Mouse (Mus musculus) midbrain, embryonic 15.5 days (tissue): ENCODE results near the gene Cage1. TPM values are rescaled to one million over a fixed set of nuclear protein-coding genes. Genes with fewer than 3 reads are reported as not detected.
A peak's percentile ranks its signal among the peaks of the same experiment; 100 is the strongest.

Experiments used
- ATAC-seq: fragments of 200-750 bp; cut with Nextera tagmentation; replicated peaks from 2 replicates; pipeline ENCODE4 v1.8.0; 2017; ENCODE audit warnings: moderate TSS enrichment
- H3K27ac ChIP-seq: fragments of 300-500 bp; sonication (generic); 2 replicates; pipeline ENCODE4 v1.5.1; 2015; ENCODE audit warnings: mild to moderate bottlenecking, inconsistent platforms
- H3K27me3 ChIP-seq: fragments of 300-500 bp; sonication (generic); replicated peaks from 2 replicates; pipeline ENCODE4 v1.6.1; 2015; ENCODE audit warnings: inconsistent platforms
- H3K36me3 ChIP-seq: fragments of 300-500 bp; sonication (generic); replicated peaks from 2 replicates; pipeline ENCODE4 v1.6.1; 2015; ENCODE audit warnings: inconsistent platforms
- H3K4me1 ChIP-seq: fragments of 300-500 bp; sonication (generic); 2 replicates; pipeline ENCODE4 v1.6.1; 2015; ENCODE audit warnings: inconsistent platforms
- H3K4me2 ChIP-seq: fragments of 300-500 bp; sonication (generic); 2 replicates; pipeline ENCODE4 v1.6.1; 2015; ENCODE audit warnings: inconsistent platforms, mild to moderate bottlenecking, moderate library complexity
- H3K4me3 ChIP-seq: fragments of 300-500 bp; sonication (generic); 2 replicates; pipeline ENCODE4 v1.5.1; 2015; ENCODE audit warnings: mild to moderate bottlenecking, inconsistent platforms
- H3K9ac ChIP-seq: fragments of 300-500 bp; sonication (generic); 2 replicates; pipeline ENCODE4 v1.6.1; 2015; ENCODE audit warnings: mild to moderate bottlenecking, inconsistent platforms
- H3K9me3 ChIP-seq: fragments of 300-500 bp; sonication (generic); 2 replicates; pipeline ENCODE4 v1.6.1; 2016; ENCODE audit warnings: inconsistent platforms
- WGBS: fragments of 180-500 bp; shearing (Covaris S2); methylation state at CpG from one replicate; pipeline ENCODE4 v1.1.7; 2015; ENCODE audit warnings: mixed read lengths; 5-methylcytosine and 5-hydroxymethylcytosine counted together
- polyA plus RNA-seq: library from polyadenylated mRNA; unstranded; fragments of >200 nt; fragmentation: Nextera tagmentation; extraction: Ambion mirVana; gene quantifications from 2 replicates; pipeline ENCODE4 v1.2.1, GENCODE M21; 2015

Gene Cage1
- polyA plus RNA-seq, 1 experiment from 2014 or later = 4.2 TPM

GRCm38 (mm10) chr13:38049888-38050287 is 13.0 kb upstream of the Cage1 start:
- H3K27me3 ChIP-seq = no peaks in the 10 kb centered on the region
- no peak overlapping the region for H3K9ac ChIP-seq
- H3K9me3 ChIP-seq = no peaks in the 10 kb centered on the region
- no peak for ATAC-seq
- WGBS = 98% methylated on average over 3 of the region's 3 CpGs
- no peak overlapping the region for H3K4me2 ChIP-seq
- H3K4me1 ChIP-seq = no peaks in the 10 kb centered on the region
- H3K36me3 ChIP-seq = peaks cover 76% of the 10 kb centered on the region
- no peak overlapping the region for H3K27ac ChIP-seq
- no peak overlapping the region for H3K4me3 ChIP-seq

- Histone ChIP-seq H3K27ac (no peak overlapping the region), H3K4me3 (peak overlapping the region; percentile 53), H3K4me1 (peaks cover 25% of the 10 kb centered on the region), H3K4me2 (peak overlapping the region; percentile 93), H3K36me3 (peaks cover 22% of the 10 kb centered on the region; the same call in 1 of the 2 replicates), H3K27me3 (no peaks in the 10 kb centered on the region), H3K9ac (peak overlapping the region; percentile 76), H3K9me3 (no peaks in the 10 kb centered on the region)
- WGBS = 61% methylated on average over 12 of the region's 12 CpGs
- no peak for ATAC-seq
Observed at GRCm38 (mm10) chr13:38037811-38038210, 942 bp upstream of the Cage1 start.

- no peak for ATAC-seq
- Histone ChIP-seq H3K27ac (peak within 1 kb of the TSS; percentile 80), H3K4me2 (peak within 1 kb of the TSS; percentile 93), H3K4me3 (peak within 1 kb of the TSS; percentile 53), H3K9me3 (no peaks in the 10 kb centered on the region), H3K27me3 (no peaks in the 10 kb centered on the region), H3K9ac (peak within 1 kb of the TSS; percentile 76), H3K36me3 (peaks cover 11% of the 10 kb centered on the region; the same call in 1 of the 2 replicates), H3K4me1 (peaks cover 25% of the 10 kb centered on the region)
- WGBS = 12% methylated on average over 37 of the region's 37 CpGs
Observed at GRCm38 (mm10) chr13:38036343-38037043, 376 bp downstream of the Cage1 start, which contains the start of gene Riok1. Gene Riok1, plus strand, starts transcription at chr13:38036995.

- Histone ChIP-seq H3K27me3 (no peaks in the 10 kb centered on the region; the same call in 1 of the 2 replicates), H3K36me3 (no peaks in the 10 kb centered on the region), H3K4me1 (no peaks in the 10 kb centered on the region), H3K4me3 (no peak overlapping the region), H3K9me3 (no peaks in the 10 kb centered on the region), H3K4me2 (no peak overlapping the region), H3K9ac (no peak overlapping the region), H3K27ac (no peak overlapping the region)
- no peak for ATAC-seq
- 91% methylated on average over 4 of the region's 4 CpGs for WGBS
Observed at GRCm38 (mm10) chr13:38028407-38028806, 8.5 kb downstream of the Cage1 start.

GRCm38 (mm10) chr13:38027618-38028248 is 9.1 kb downstream of the Cage1 start:
- no peak for ATAC-seq
- no peak overlapping the region for H3K4me2 ChIP-seq
- 69% methylated on average over 6 of the region's 6 CpGs for WGBS
- H3K4me1 ChIP-seq = no peaks in the 10 kb centered on the region
- H3K9ac ChIP-seq = no peak overlapping the region
- no peaks in the 10 kb centered on the region; the same call in 1 of the 2 replicates for H3K27me3 ChIP-seq
- no peaks in the 10 kb centered on the region for H3K9me3 ChIP-seq
- no peak overlapping the region for H3K27ac ChIP-seq
- no peaks in the 10 kb centered on the region for H3K36me3 ChIP-seq
- no peak overlapping the region for H3K4me3 ChIP-seq

GRCm38 (mm10) chr13:38025874-38026273 is 11.0 kb downstream of the Cage1 start:
- H3K4me3 ChIP-seq = no peak overlapping the region
- no peak overlapping the region for H3K27ac ChIP-seq
- no peaks in the 10 kb centered on the region for H3K36me3 ChIP-seq
- no peaks in the 10 kb centered on the region for H3K4me1 ChIP-seq
- 30% methylated on average over 4 of the region's 4 CpGs for WGBS
- no peak overlapping the region for H3K9ac ChIP-seq
- H3K4me2 ChIP-seq = no peak overlapping the region
- no peaks in the 10 kb centered on the region; the same call in 1 of the 2 replicates for H3K27me3 ChIP-seq
- ATAC-seq = no peak
- H3K9me3 ChIP-seq = no peaks in the 10 kb centered on the region

GRCm38 (mm10) chr13:38018791-38019190 is 18.1 kb downstream of the Cage1 start:
- H3K36me3 ChIP-seq = no peaks in the 10 kb centered on the region
- no peak overlapping the region for H3K27ac ChIP-seq
- H3K4me3 ChIP-seq = no peak overlapping the region
- no peak overlapping the region for H3K9ac ChIP-seq
- H3K27me3 ChIP-seq = no peaks in the 10 kb centered on the region
- no peaks in the 10 kb centered on the region for H3K9me3 ChIP-seq
- no peak overlapping the region for H3K4me2 ChIP-seq
- 76% methylated on average over 3 of the region's 3 CpGs for WGBS
- ATAC-seq = no peak
- H3K4me1 ChIP-seq = no peaks in the 10 kb centered on the region

GRCm38 (mm10) chr13:38015591-38015990 is 21.3 kb downstream of the Cage1 start:
- H3K27me3 ChIP-seq = no peaks in the 10 kb centered on the region
- H3K27ac ChIP-seq = no peak overlapping the region
- no peak overlapping the region for H3K9ac ChIP-seq
- 93% methylated on average over 4 of the region's 4 CpGs for WGBS
- H3K4me2 ChIP-seq = no peak overlapping the region
- H3K9me3 ChIP-seq = no peaks in the 10 kb centered on the region
- H3K36me3 ChIP-seq = no peaks in the 10 kb centered on the region
- H3K4me3 ChIP-seq = no peak overlapping the region
- no peaks in the 10 kb centered on the region for H3K4me1 ChIP-seq
- ATAC-seq = no peak

GRCm38 (mm10) chr13:38012436-38012835 is 24.4 kb downstream of the Cage1 start:
- Histone ChIP-seq H3K9ac (no peak overlapping the region), H3K4me1 (no peaks in the 10 kb centered on the region), H3K27me3 (no peaks in the 10 kb centered on the region), H3K9me3 (no peaks in the 10 kb centered on the region), H3K4me3 (no peak overlapping the region), H3K27ac (no peak overlapping the region), H3K4me2 (no peak overlapping the region), H3K36me3 (no peaks in the 10 kb centered on the region)
- ATAC-seq = no peak
- 86% methylated on average over 5 of the region's 5 CpGs for WGBS

GRCm38 (mm10) chr13:38010444-38010910 is 26.4 kb downstream of the Cage1 start:
- Histone ChIP-seq H3K27me3 (no peaks in the 10 kb centered on the region), H3K27ac (no peak overlapping the region), H3K4me3 (no peak overlapping the region), H3K9me3 (no peaks in the 10 kb centered on the region), H3K4me2 (no peak overlapping the region), H3K9ac (no peak overlapping the region), H3K4me1 (no peaks in the 10 kb centered on the region), H3K36me3 (no peaks in the 10 kb centered on the region)
- WGBS = 83% methylated on average over 5 of the region's 5 CpGs
- ATAC-seq = no peak

GRCm38 (mm10) chr13:38009721-38010408 is 27.0 kb downstream of the Cage1 start:
- no peak overlapping the region for H3K4me2 ChIP-seq
- WGBS = 78% methylated on average over 5 of the region's 5 CpGs

GRCm38 (mm10) chr13:38007972-38008371 is 28.9 kb downstream of the Cage1 start:
- H3K36me3 ChIP-seq = no peaks in the 10 kb centered on the region
- H3K4me2 ChIP-seq = no peak overlapping the region
- 98% methylated on average over 2 of the region's 2 CpGs for WGBS
- H3K9ac ChIP-seq = no peak overlapping the region
- H3K4me3 ChIP-seq = no peak overlapping the region
- no peaks in the 10 kb centered on the region for H3K4me1 ChIP-seq
- no peaks in the 10 kb centered on the region for H3K9me3 ChIP-seq
- ATAC-seq = no peak
- H3K27me3 ChIP-seq = no peaks in the 10 kb centered on the region
- H3K27ac ChIP-seq = no peak overlapping the region

More at GRCm38 (mm10) chr13:38009721-38010408, 27.0 kb downstream of the Cage1 start:
- Histone ChIP-seq H3K9ac (no peak overlapping the region), H3K4me3 (no peak overlapping the region), H3K4me1 (no peaks in the 10 kb centered on the region), H3K27me3 (no peaks in the 10 kb centered on the region), H3K9me3 (no peaks in the 10 kb centered on the region), H3K36me3 (no peaks in the 10 kb centered on the region), H3K27ac (no peak overlapping the region)
- no peak for ATAC-seq
